ENCODE assay signal across 9 mouse cellular contexts in the genomic region with DNA sequence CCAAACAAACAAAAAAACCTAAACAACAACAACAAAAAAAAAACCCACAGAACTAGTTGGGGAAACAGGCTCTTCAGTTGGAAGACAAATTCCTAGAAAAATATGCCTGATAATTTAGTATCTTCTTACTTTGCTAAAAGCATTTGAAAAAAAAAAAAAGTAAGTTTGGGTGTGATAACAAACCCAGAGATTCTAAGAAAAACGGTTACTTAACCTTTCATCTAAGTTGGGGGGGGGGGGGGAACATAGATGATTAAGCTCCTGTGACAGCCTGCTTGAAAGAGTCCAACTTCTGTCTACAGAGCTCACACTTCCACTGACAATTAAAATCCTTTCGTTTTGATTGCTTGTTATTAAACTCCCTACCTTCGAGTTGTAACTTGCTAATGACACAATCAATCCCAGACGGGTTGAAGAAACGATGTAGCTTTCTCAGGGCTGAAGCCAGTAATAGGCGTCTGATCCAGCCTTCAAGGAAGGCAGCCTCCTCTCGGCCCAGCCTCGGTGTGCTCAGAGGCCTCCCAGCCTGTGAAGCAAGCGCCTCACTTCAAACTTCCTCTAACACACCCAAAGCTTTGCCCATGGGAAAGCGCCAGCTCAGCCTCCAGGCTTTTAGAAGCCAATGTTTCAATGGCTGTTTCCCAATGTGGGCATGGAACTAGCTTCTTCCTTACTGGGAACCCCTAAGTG. TPM values are rescaled to one million over a fixed set of nuclear protein-coding genes. Genes with fewer than 3 reads are reported as not detected.
DNase-seq lines count a peak whose midpoint lies in the region; ATAC-seq and TF ChIP-seq lines count a peak whose summit lies in the region.
"Had no signal": no experiment of that assay in that cellular context is flagged by ENCODE, and none has a peak within 500 bp of the region (broad histone marks: within the 10 kb centered on the region; RNA-seq: fewer than 3 reads in every experiment).

No protein-coding gene starts in this region.

- TF ChIP-seq POLR2A in limb, embryonic 14.5 days (IDR thresholded peaks at IDR 0.05; ENCODE audit: borderline replicate concordance, extremely low read depth, insufficient read depth, insufficient read length): no peak

- H3K4me1 ChIP-seq in kidney, embryonic 15.5 days: peaks cover 55% of the 10 kb centered on the region
- peaks cover 17% of the 10 kb centered on the region for H3K4me1 ChIP-seq in limb, embryonic 14.5 days (ENCODE audit: control insufficient read depth, insufficient read depth, low read length)
- H3K4me1 ChIP-seq in midbrain, embryonic 16.5 days (ENCODE audit: control insufficient read depth, insufficient read depth, low read length): peaks cover 42% of the 10 kb centered on the region

- no peak overlapping the region for H3K4me3 ChIP-seq in kidney, embryonic 15.5 days (replicated peaks)
- H3K4me3 ChIP-seq in limb, embryonic 14.5 days (replicated peaks; ENCODE audit: low read length): no peak overlapping the region
- no peak overlapping the region for H3K4me3 ChIP-seq in midbrain, embryonic 16.5 days (ENCODE audit: low read depth, low read length)

- no peaks in the 10 kb centered on the region for H3K9me3 ChIP-seq in kidney, embryonic 15.5 days (replicated peaks)
- H3K9me3 ChIP-seq in limb, embryonic 14.5 days (ENCODE audit: control insufficient read depth, low read length): no peaks in the 10 kb centered on the region
- no peaks in the 10 kb centered on the region for H3K9me3 ChIP-seq in midbrain, embryonic 16.5 days (replicated peaks; ENCODE audit: control insufficient read depth, low read length, poor library complexity, severe bottlenecking)

- H3K9ac ChIP-seq in kidney, embryonic 15.5 days: no peak overlapping the region
- H3K9ac ChIP-seq in limb, embryonic 14.5 days (ENCODE audit: low read depth, low read length, severe bottlenecking): no peak overlapping the region
- H3K9ac ChIP-seq in midbrain, embryonic 16.5 days (ENCODE audit: low read depth, low read length): no peak overlapping the region

- ATAC-seq in kidney, embryonic 15.5 days (replicated peaks; ENCODE audit: low FRiP score): no peak
- ATAC-seq in limb, embryonic 14.5 days (ENCODE audit: low FRiP score, low read depth): no peak
- no peak for ATAC-seq in midbrain, embryonic 16.5 days
- no peak for ATAC-seq in monocyte, adult 5-6 weeks (replicated peaks; ENCODE audit: insufficient number of reproducible peaks, low FRiP score, low TSS enrichment, poor library complexity, severe bottlenecking)
- ATAC-seq: Patski had no signal

- no peak overlapping the region for H3K4me2 ChIP-seq in kidney, embryonic 15.5 days
- H3K4me2 ChIP-seq in limb, embryonic 14.5 days (replicated peaks; ENCODE audit: low read depth, low read length, severe bottlenecking): no peak overlapping the region
- H3K4me2 ChIP-seq in midbrain, embryonic 16.5 days (ENCODE audit: low read length): no peak overlapping the region

- DNase-seq in kidney, adult 8-10 months: no peak
- peak; percentile 78 for DNase-seq in fat pad, adult 2 months (ENCODE audit: extremely low read depth, low read depth, low spot score)
- DNase-seq in limb, embryonic 14.5 days (ENCODE audit: low spot score): no peak
- DNase-seq in embryo, embryonic 9.5 days (ENCODE audit: extremely low spot score): no peak
- DNase-seq in cerebellum, adult 11-12 months: no peak

- peak overlapping the region; percentile 15 for H3K27ac ChIP-seq in kidney, embryonic 15.5 days
- 0 out of 2 replicates have a peak overlapping the region, but pooled peaks have one; percentile 26 for H3K27ac ChIP-seq in limb, embryonic 14.5 days (replicated peaks; ENCODE audit: low read depth, low read length)
- peak overlapping the region; percentile 35; the same call in 1 of the 2 replicates for H3K27ac ChIP-seq in midbrain, embryonic 16.5 days (ENCODE audit: low read length)

- WGBS in kidney, embryonic 15.5 days: 25% methylated on average over 10 of the region's 10 CpGs
- 17% methylated on average over 10 of the region's 10 CpGs for WGBS in limb, embryonic 14.5 days
- WGBS in midbrain, embryonic 16.5 days: 17% methylated on average over 10 of the region's 10 CpGs

- no peaks in the 10 kb centered on the region for H3K27me3 ChIP-seq in kidney, embryonic 15.5 days
- H3K27me3 ChIP-seq in limb, embryonic 14.5 days (ENCODE audit: control insufficient read depth, insufficient read depth, low read length): no peaks in the 10 kb centered on the region
- no peaks in the 10 kb centered on the region for H3K27me3 ChIP-seq in midbrain, embryonic 16.5 days (ENCODE audit: control insufficient read depth, insufficient read depth, low read depth, low read length)
- H3K27me3 ChIP-seq: Patski had no signal

- peaks cover 35% of the 10 kb centered on the region for H3K36me3 ChIP-seq in kidney, embryonic 15.5 days
- peaks cover 32% of the 10 kb centered on the region for H3K36me3 ChIP-seq in limb, embryonic 14.5 days (ENCODE audit: control insufficient read depth, insufficient read depth, low read length)
- peaks cover 13% of the 10 kb centered on the region for H3K36me3 ChIP-seq in midbrain, embryonic 16.5 days (ENCODE audit: control insufficient read depth, insufficient read depth, low read length)

RNA-seq across cellular contexts. Expression of a gene that starts 17.7 kb away (rescaled TPM):
- 5.6 and 5.7 TPM in 2 replicates for polyA plus RNA-seq in kidney, embryonic 15.5 days (2015; fragmentation: Nextera tagmentation; extraction: Ambion mirVana)
- 14.4 and 21.3 TPM in 2 replicates for polyA plus RNA-seq in limb, embryonic 14.5 days (2012; rRNA removed)
- polyA plus RNA-seq in limb, embryonic 14.5 days (2014; fragmentation: Nextera tagmentation; extraction: Ambion mirVana): 9.7 and 11.8 TPM in 2 replicates
- polyA plus RNA-seq in midbrain, embryonic 16.5 days (2015; fragmentation: Nextera tagmentation; extraction: Ambion mirVana): 3.8 and 5.1 TPM in 2 replicates
- 31.1 to 35.4 TPM (median 33.2 TPM) in 3 replicates for total RNA-seq in monocyte, adult 5-6 weeks (2017)
